Mouse (Mus musculus) lung, embryonic 15.5 days (tissue): ENCODE measurements around the gene Rgs6. TPM values are rescaled to one million over a fixed set of nuclear protein-coding genes. Genes with fewer than 3 reads are reported as not detected.

Experiments used
- ATAC-seq: fragments of 200-750 bp; cut with Nextera tagmentation; 2 replicates; pipeline ENCODE4 v1.8.0; 2017; ENCODE audit warnings: moderate number of reproducible peaks, borderline replicate concordance; ENCODE audit not compliant: low FRiP score, low TSS enrichment; ENCODE audit errors: extremely low read depth
- H3K27ac ChIP-seq: fragments of 300-500 bp; sonication (generic); 2 replicates; pipeline ENCODE4 v1.5.1; 2015; ENCODE audit warnings: moderate library complexity, mild to moderate bottlenecking, inconsistent platforms
- H3K27me3 ChIP-seq: fragments of 300-500 bp; sonication (generic); 2 replicates; pipeline ENCODE4 v1.6.1; 2015; ENCODE audit warnings: inconsistent platforms
- H3K36me3 ChIP-seq: fragments of 300-500 bp; sonication (generic); 2 replicates; pipeline ENCODE4 v1.6.1; 2015; ENCODE audit warnings: inconsistent platforms
- H3K4me1 ChIP-seq: fragments of 300-500 bp; sonication (generic); 2 replicates; pipeline ENCODE4 v1.6.1; 2015; ENCODE audit warnings: inconsistent platforms
- H3K4me2 ChIP-seq: fragments of 300-500 bp; sonication (generic); 2 replicates; pipeline ENCODE4 v1.6.1; 2015; ENCODE audit warnings: inconsistent platforms, mild to moderate bottlenecking, moderate library complexity
- H3K4me3 ChIP-seq: fragments of 300-500 bp; sonication (generic); 2 replicates; pipeline ENCODE4 v1.5.1; 2015; ENCODE audit warnings: mild to moderate bottlenecking, inconsistent platforms
- H3K9ac ChIP-seq: fragments of 300-500 bp; sonication (generic); 2 replicates; pipeline ENCODE4 v1.6.1; 2015; ENCODE audit warnings: inconsistent platforms
- H3K9me3 ChIP-seq: fragments of 300-500 bp; sonication (generic); 2 replicates; pipeline ENCODE4 v1.6.1; 2016; ENCODE audit warnings: inconsistent platforms
- WGBS: fragments of 180-500 bp; shearing (Covaris S2); methylation state at CpG from one replicate; pipeline ENCODE4 v1.1.7; 2015; 5-methylcytosine and 5-hydroxymethylcytosine counted together
- polyA plus RNA-seq: library from polyadenylated mRNA; unstranded; fragments of >200 nt; fragmentation: Nextera tagmentation; extraction: Ambion mirVana; gene quantifications from 2 replicates; pipeline ENCODE4 v1.2.1, GENCODE M21; 2015

Rgs6 gene
- polyA plus RNA-seq, 1 experiment from 2014 or later: 4.0 TPM

GRCm38 (mm10) chr12:83026985-83027384 lies 438.9 kb downstream of the Rgs6 start:
- ATAC-seq: no peak
- Histone ChIP-seq H3K27ac (no peak overlapping the region), H3K4me1 (no peaks in the 10 kb centered on the region), H3K4me3 (no peak overlapping the region), H3K9ac (no peak overlapping the region), H3K4me2 (no peak overlapping the region), H3K36me3 (no peaks in the 10 kb centered on the region), H3K27me3 (no peaks in the 10 kb centered on the region), H3K9me3 (no peaks in the 10 kb centered on the region)
- WGBS: 24% methylated on average over 3 of the region's 3 CpGs

- no peak overlapping the region for H3K9ac ChIP-seq
- H3K27ac ChIP-seq: no peak overlapping the region
- no peak overlapping the region for H3K4me2 ChIP-seq
- no peaks in the 10 kb centered on the region for H3K4me1 ChIP-seq
- H3K27me3 ChIP-seq: no peaks in the 10 kb centered on the region
- no peaks in the 10 kb centered on the region for H3K36me3 ChIP-seq
- H3K9me3 ChIP-seq: no peaks in the 10 kb centered on the region
- 57% methylated on average over 7 of the region's 7 CpGs for WGBS
- ATAC-seq: no peak
- H3K4me3 ChIP-seq: no peak overlapping the region
These were observed 445.2 kb downstream of the Rgs6 start for GRCm38 (mm10) chr12:83033171-83033835.

- WGBS: 66% methylated on average over 3 of the region's 3 CpGs
- H3K36me3 ChIP-seq: no peaks in the 10 kb centered on the region
- H3K27ac ChIP-seq: no peak overlapping the region
- ATAC-seq: no peak; the same call in 1 of the 2 replicates
- no peak overlapping the region for H3K9ac ChIP-seq
- H3K4me1 ChIP-seq: no peaks in the 10 kb centered on the region; the same call in 1 of the 2 replicates
- H3K4me3 ChIP-seq: no peak overlapping the region
- no peak overlapping the region for H3K4me2 ChIP-seq
- H3K27me3 ChIP-seq: no peaks in the 10 kb centered on the region
- no peaks in the 10 kb centered on the region for H3K9me3 ChIP-seq
These were observed 446.9 kb downstream of the Rgs6 start for GRCm38 (mm10) chr12:83034859-83035569.

GRCm38 (mm10) chr12:83037798-83038560 lies 449.9 kb downstream of the Rgs6 start:
- Histone ChIP-seq H3K9ac (no peak overlapping the region), H3K4me2 (no peak overlapping the region), H3K27me3 (no peaks in the 10 kb centered on the region), H3K4me1 (no peaks in the 10 kb centered on the region; the same call in 1 of the 2 replicates), H3K27ac (no peak overlapping the region), H3K4me3 (no peak overlapping the region), H3K36me3 (no peaks in the 10 kb centered on the region), H3K9me3 (no peaks in the 10 kb centered on the region)
- no peak for ATAC-seq
- WGBS: 75% methylated on average over 25 of the region's 25 CpGs

- Histone ChIP-seq H3K4me3 (no peak overlapping the region), H3K9me3 (no peaks in the 10 kb centered on the region), H3K4me1 (no peaks in the 10 kb centered on the region; the same call in 1 of the 2 replicates), H3K9ac (no peak overlapping the region), H3K36me3 (no peaks in the 10 kb centered on the region), H3K27me3 (no peaks in the 10 kb centered on the region), H3K27ac (no peak overlapping the region), H3K4me2 (no peak overlapping the region)
- no peak for ATAC-seq
- 58% methylated on average over 7 of the region's 7 CpGs for WGBS
These were observed 450.7 kb downstream of the Rgs6 start for GRCm38 (mm10) chr12:83038779-83039178.

- Histone ChIP-seq H3K4me3 (no peak overlapping the region), H3K9ac (no peak overlapping the region), H3K27me3 (no peaks in the 10 kb centered on the region), H3K4me2 (no peak overlapping the region), H3K36me3 (no peaks in the 10 kb centered on the region), H3K9me3 (no peaks in the 10 kb centered on the region), H3K4me1 (no peaks in the 10 kb centered on the region; the same call in 1 of the 2 replicates), H3K27ac (no peak overlapping the region)
- WGBS: 69% methylated on average over 3 of the region's 3 CpGs
- ATAC-seq: no peak
These were observed 451.8 kb downstream of the Rgs6 start for GRCm38 (mm10) chr12:83039859-83040258.

GRCm38 (mm10) chr12:83043980-83044620 lies 456.0 kb downstream of the Rgs6 start:
- no peak overlapping the region for H3K4me2 ChIP-seq
- WGBS: 66% methylated on average over 6 of the region's 6 CpGs
- no peak overlapping the region for H3K27ac ChIP-seq
- ATAC-seq: no peak
- H3K4me1 ChIP-seq: peaks cover 3% of the 10 kb centered on the region; the same call in 1 of the 2 replicates
- H3K36me3 ChIP-seq: no peaks in the 10 kb centered on the region
- no peaks in the 10 kb centered on the region for H3K27me3 ChIP-seq
- H3K9ac ChIP-seq: no peak overlapping the region
- no peak overlapping the region for H3K4me3 ChIP-seq
- H3K9me3 ChIP-seq: no peaks in the 10 kb centered on the region

- Histone ChIP-seq H3K27ac (no peak overlapping the region), H3K4me3 (no peak overlapping the region), H3K9ac (no peak overlapping the region), H3K4me2 (no peak overlapping the region), H3K27me3 (no peaks in the 10 kb centered on the region), H3K36me3 (no peaks in the 10 kb centered on the region), H3K9me3 (no peaks in the 10 kb centered on the region), H3K4me1 (0 out of 2 replicates have a peak, but pooled peaks cover 3% of the 10 kb centered on the region)
- 20% methylated on average over 4 of the region's 4 CpGs for WGBS
- ATAC-seq: no peak
These were observed 456.5 kb downstream of the Rgs6 start for GRCm38 (mm10) chr12:83044621-83044990.

GRCm38 (mm10) chr12:83045001-83045531 lies 457.0 kb downstream of the Rgs6 start:
- Histone ChIP-seq H3K27me3 (no peaks in the 10 kb centered on the region), H3K4me3 (no peak overlapping the region), H3K27ac (no peak overlapping the region), H3K9ac (no peak overlapping the region), H3K4me1 (0 out of 2 replicates have a peak, but pooled peaks cover 3% of the 10 kb centered on the region), H3K4me2 (no peak overlapping the region), H3K9me3 (no peaks in the 10 kb centered on the region), H3K36me3 (no peaks in the 10 kb centered on the region)
- no peak for ATAC-seq
- WGBS: 55% methylated on average over 12 of the region's 12 CpGs

GRCm38 (mm10) chr12:83046734-83047133 lies 458.6 kb downstream of the Rgs6 start:
- Histone ChIP-seq H3K4me2 (no peak overlapping the region), H3K4me1 (0 out of 2 replicates have a peak, but pooled peaks cover 3% of the 10 kb centered on the region), H3K27me3 (no peaks in the 10 kb centered on the region), H3K9me3 (no peaks in the 10 kb centered on the region), H3K27ac (no peak overlapping the region), H3K4me3 (no peak overlapping the region), H3K9ac (no peak overlapping the region), H3K36me3 (no peaks in the 10 kb centered on the region)
- WGBS: 90% methylated on average over 9 of the region's 9 CpGs
- ATAC-seq: no peak

GRCm38 (mm10) chr12:83047710-83048109 lies 459.6 kb downstream of the Rgs6 start:
- Histone ChIP-seq H3K4me1 (peaks cover 3% of the 10 kb centered on the region), H3K27me3 (no peaks in the 10 kb centered on the region), H3K9ac (no peak overlapping the region), H3K4me3 (no peak overlapping the region), H3K27ac (no peak overlapping the region), H3K4me2 (no peak overlapping the region), H3K36me3 (no peaks in the 10 kb centered on the region), H3K9me3 (no peaks in the 10 kb centered on the region)
- WGBS: 70% methylated on average over 7 of the region's 7 CpGs
- no peak for ATAC-seq
